Mouse (Mus musculus): ENCODE data around the gene Frmd4a. TPM values are rescaled to one million over a fixed set of nuclear protein-coding genes. Genes with fewer than 3 reads are reported as not detected.
"Not testable (repeated sequence)": the region's sequence is repeated elsewhere in the genome, so short reads cannot be mapped to it uniquely, and the experiment has no call there.

Gene Frmd4a
- total RNA-seq, 2 experiments from 2014 or later = 79.2 to 169 TPM

- not testable (repeated sequence) for ATAC-seq (replicated peaks; ENCODE audit: low FRiP score, poor library complexity, severe bottlenecking)
These were observed 601.6 kb downstream of the Frmd4a start for GRCm38 (mm10) chr2:4619126-4619525.

- ATAC-seq (replicated peaks; ENCODE audit: low FRiP score, poor library complexity, severe bottlenecking) = no peak
These were observed 602.5 kb downstream of the Frmd4a start for GRCm38 (mm10) chr2:4619893-4620593.

GRCm38 (mm10) chr2:4620640-4621401 lies 603.3 kb downstream of the Frmd4a start:
- ATAC-seq (replicated peaks; ENCODE audit: low FRiP score, poor library complexity, severe bottlenecking) = no peak

- ATAC-seq (replicated peaks; ENCODE audit: low FRiP score, poor library complexity, severe bottlenecking) = no peak
These were observed 604.0 kb downstream of the Frmd4a start for GRCm38 (mm10) chr2:4621471-4621985.

GRCm38 (mm10) chr2:4626911-4627310 lies 609.4 kb downstream of the Frmd4a start:
- no peak for ATAC-seq (replicated peaks; ENCODE audit: low FRiP score, poor library complexity, severe bottlenecking)

GRCm38 (mm10) chr2:4628920-4629319 lies 611.4 kb downstream of the Frmd4a start:
- no peak for ATAC-seq (replicated peaks; ENCODE audit: low FRiP score, poor library complexity, severe bottlenecking)

GRCm38 (mm10) chr2:4629470-4629869 lies 612.0 kb downstream of the Frmd4a start:
- no peak for ATAC-seq (replicated peaks; ENCODE audit: low FRiP score, poor library complexity, severe bottlenecking)

GRCm38 (mm10) chr2:4630197-4630835 lies 612.8 kb downstream of the Frmd4a start:
- no peak for ATAC-seq (replicated peaks; ENCODE audit: low FRiP score, poor library complexity, severe bottlenecking)

GRCm38 (mm10) chr2:4635804-4636203 lies 618.3 kb downstream of the Frmd4a start:
- no peak for ATAC-seq (replicated peaks; ENCODE audit: low FRiP score, poor library complexity, severe bottlenecking)

GRCm38 (mm10) chr2:4636656-4637055 lies 619.1 kb downstream of the Frmd4a start:
- ATAC-seq (replicated peaks; ENCODE audit: low FRiP score, poor library complexity, severe bottlenecking) = 0 out of 2 replicates have a peak, but pooled peaks have one; percentile 30

GRCm38 (mm10) chr2:4638189-4638588 lies 620.7 kb downstream of the Frmd4a start:
- ATAC-seq (replicated peaks; ENCODE audit: low FRiP score, poor library complexity, severe bottlenecking) = no peak

GRCm38 (mm10) chr2:4645066-4645465 lies 627.5 kb downstream of the Frmd4a start:
- no peak for ATAC-seq (replicated peaks; ENCODE audit: low FRiP score, poor library complexity, severe bottlenecking)

- ATAC-seq (replicated peaks; ENCODE audit: low FRiP score, poor library complexity, severe bottlenecking) = no peak
These were observed 630.6 kb downstream of the Frmd4a start for GRCm38 (mm10) chr2:4648094-4648493.

GRCm38 (mm10) chr2:4649646-4650045 lies 632.1 kb downstream of the Frmd4a start:
- ATAC-seq (replicated peaks; ENCODE audit: low FRiP score, poor library complexity, severe bottlenecking) = no peak

GRCm38 (mm10) chr2:4651500-4652285 lies 634.2 kb downstream of the Frmd4a start, which contains the start of gene Prpf18:
Gene Prpf18 (minus strand): TSS chr2:4652113.
- ATAC-seq (replicated peaks; ENCODE audit: low FRiP score, poor library complexity, severe bottlenecking) = peak; percentile 97

- ATAC-seq (replicated peaks; ENCODE audit: low FRiP score, poor library complexity, severe bottlenecking) = no peak
These were observed 643.2 kb downstream of the Frmd4a start for GRCm38 (mm10) chr2:4660677-4661076.

All from erythroid progenitor cell, adult 5-6 weeks (primary cell).